Comparison of ENCODE assay signal across 15 mouse cellular contexts in the genomic region with DNA sequence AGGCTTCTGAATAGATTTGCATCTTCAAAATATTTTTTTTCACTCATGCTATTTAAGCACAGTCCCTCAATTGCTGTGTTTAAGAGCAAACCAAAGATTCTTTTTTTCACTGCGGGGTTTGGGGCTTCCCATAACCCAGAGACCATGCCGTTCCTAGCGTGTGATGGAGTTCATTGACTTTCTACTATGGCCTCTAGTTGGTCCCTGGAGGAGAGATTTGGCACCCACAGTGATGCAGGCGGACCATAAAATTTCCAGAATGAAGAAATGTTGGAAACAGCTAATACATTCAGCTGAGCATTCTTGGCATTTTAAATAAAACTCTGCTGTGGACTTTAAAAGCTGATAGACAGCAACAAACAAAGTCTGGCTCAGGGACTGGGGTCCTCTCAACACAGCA.
DNase-seq lines count a peak whose midpoint lies in the region; ATAC-seq lines count a peak whose summit lies in the region.
"Had no signal": no experiment of that assay in that cellular context is flagged by ENCODE, and none has a peak within 500 bp of the region (broad histone marks: within the 10 kb centered on the region; RNA-seq: fewer than 3 reads in every experiment).

No protein-coding gene starts in this region.

- H3K4me2 ChIP-seq in embryonic facial prominence, embryonic 14.5 days (ENCODE audit: low read depth, low read length), result no peak overlapping the region
- H3K4me2 ChIP-seq: embryonic facial prominence, embryonic 12.5 days; heart, embryonic 15.5 days; hindbrain, embryonic 15.5 days had no signal

- intact Hi-C loops in left cerebral cortex, postnatal 25 days (cut with DNase I), result no loop called here

- whole genome bisulfite sequencing in embryonic facial prominence, embryonic 14.5 days, result 74% methylated on average over 4 of the region's 4 CpGs
- 91% methylated on average over 4 of the region's 4 CpGs for WGBS in embryonic facial prominence, embryonic 10.5 days

- no peak overlapping the region for H3K4me3 ChIP-seq in embryonic facial prominence, embryonic 14.5 days (ENCODE audit: low read depth, low read length)
- H3K4me3 ChIP-seq in embryonic facial prominence, embryonic 10.5 days, result no peak overlapping the region
- H3K4me3 ChIP-seq: embryonic facial prominence, embryonic 12.5 days; heart, embryonic 15.5 days; hindbrain, embryonic 15.5 days had no signal

- H3K27ac ChIP-seq in embryonic facial prominence, embryonic 14.5 days (replicated peaks; ENCODE audit: low read depth, low read length), result no peak overlapping the region
- H3K27ac ChIP-seq in embryonic facial prominence, embryonic 10.5 days (replicated peaks), result no peak overlapping the region
- H3K27ac ChIP-seq: embryonic facial prominence, embryonic 12.5 days; heart, embryonic 15.5 days; hindbrain, embryonic 15.5 days; liver, embryonic 14.5 days had no signal

- H3K27me3 ChIP-seq in embryonic facial prominence, embryonic 14.5 days (replicated peaks; ENCODE audit: control insufficient read depth, insufficient read depth, low read length), result no peaks in the 10 kb centered on the region
- H3K27me3 ChIP-seq in embryonic facial prominence, embryonic 10.5 days (replicated peaks; ENCODE audit: low read depth, poor library complexity, severe bottlenecking), result no peaks in the 10 kb centered on the region
- H3K27me3 ChIP-seq: embryonic facial prominence, embryonic 12.5 days; heart, embryonic 15.5 days; hindbrain, embryonic 15.5 days had no signal

- no peaks in the 10 kb centered on the region for H3K4me1 ChIP-seq in embryonic facial prominence, embryonic 14.5 days (ENCODE audit: control insufficient read depth, insufficient read depth, low read length)
- no peaks in the 10 kb centered on the region for H3K4me1 ChIP-seq in embryonic facial prominence, embryonic 10.5 days
- H3K4me1 ChIP-seq: embryonic facial prominence, embryonic 12.5 days; heart, embryonic 15.5 days; hindbrain, embryonic 15.5 days had no signal

- no peaks in the 10 kb centered on the region for H3K36me3 ChIP-seq in embryonic facial prominence, embryonic 14.5 days (ENCODE audit: control insufficient read depth, insufficient read depth, low read length)
- H3K36me3 ChIP-seq in embryonic facial prominence, embryonic 10.5 days (replicated peaks), result no peaks in the 10 kb centered on the region
- H3K36me3 ChIP-seq: embryonic facial prominence, embryonic 12.5 days; heart, embryonic 15.5 days; hindbrain, embryonic 15.5 days had no signal

- no peak for ATAC-seq in embryonic facial prominence, embryonic 14.5 days (ENCODE audit: low read depth)
- ATAC-seq: intestine, postnatal 0 days had no signal

- H3K9ac ChIP-seq in embryonic facial prominence, embryonic 14.5 days (ENCODE audit: low read depth, low read length), result no peak overlapping the region
- H3K9ac ChIP-seq: embryonic facial prominence, embryonic 12.5 days; heart, embryonic 15.5 days; hindbrain, embryonic 15.5 days; liver, embryonic 14.5 days had no signal

- no peaks in the 10 kb centered on the region for H3K9me3 ChIP-seq in embryonic facial prominence, embryonic 14.5 days (ENCODE audit: control insufficient read depth, low read length)
- H3K9me3 ChIP-seq in embryonic facial prominence, embryonic 10.5 days, result no peaks in the 10 kb centered on the region
- H3K9me3 ChIP-seq: embryonic facial prominence, embryonic 12.5 days; heart, embryonic 15.5 days; hindbrain, embryonic 15.5 days had no signal

- peak; percentile 3 for DNase-seq in embryonic facial prominence, embryonic 14.5 days (ENCODE audit: low spot score)
- no peak for DNase-seq in embryonic facial prominence, embryonic 10.5 days (ENCODE audit: low spot score)
- DNase-seq in kidney, postnatal 4 days, result peak; percentile 28 to 34
- no peak for DNase-seq in kidney, adult 18-20 months
- peak; percentile 45 for DNase-seq in gastrocnemius, postnatal 25 days
- DNase-seq in heart, postnatal 4 days, result peak; percentile 43
- DNase-seq in thymus, postnatal 14 days, result no peak
- DNase-seq in left cerebral cortex, postnatal 25 days (ENCODE audit: low spot score in 2 of 2), result no peak
- DNase-seq: lung, postnatal 10 days; right cerebral cortex, postnatal 25 days had no signal

Comparison
In these comparisons a context has a peak if more than half of its experiments do, and no peak if none do; other contexts are left out.
1. DNase-seq: peak in embryonic facial prominence, embryonic 14.5 days (single experiment), kidney, postnatal 4 days (2 of 2), gastrocnemius, postnatal 25 days (single experiment) and heart, postnatal 4 days (single experiment); none in embryonic facial prominence, embryonic 10.5 days (single experiment), kidney, adult 18-20 months (single experiment), thymus, postnatal 14 days (single experiment) and left cerebral cortex, postnatal 25 days (0 of 2).